Mouse (Mus musculus): Measurements from ENCODE around the gene Pin1rt1.

Pin1rt1 gene

DNA sequence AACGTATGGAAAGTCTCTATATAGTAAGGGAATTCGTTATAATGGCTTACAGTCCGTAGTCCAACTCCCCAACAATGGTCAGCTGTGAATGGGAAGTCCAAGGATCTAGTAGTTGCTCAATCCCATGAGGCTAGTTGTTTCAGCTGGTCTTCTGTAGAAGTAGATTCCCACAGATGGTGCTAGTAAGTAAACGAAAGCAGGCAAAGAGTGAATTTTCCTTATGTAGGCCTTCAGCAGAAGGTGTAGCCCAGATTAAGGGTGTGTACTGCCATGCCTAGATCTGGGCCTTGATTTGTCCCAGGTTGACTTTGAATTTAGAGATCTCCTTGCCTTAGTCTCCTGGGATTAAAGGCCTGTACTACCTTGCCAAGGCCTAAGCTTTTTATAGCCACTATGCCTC is at the start of gene Pin1rt1:
Gene Pin1rt1, minus strand, starts transcription at position 101 of the 400 bp plus-strand sequence.
- DNase-seq (ENCODE audit: low spot score), result no peak

GRCm38 (mm10) chr2:104764018-104764417 is 47.8 kb upstream of the Pin1rt1 start:
- DNase-seq (ENCODE audit: low spot score), result no peak

- DNase-seq (ENCODE audit: low spot score), result no peak
Measured at GRCm38 (mm10) chr2:104763134-104763703, 47.0 kb upstream of the Pin1rt1 start.

- DNase-seq (ENCODE audit: low spot score), result peak; percentile 23
Measured at GRCm38 (mm10) chr2:104750611-104751010, 34.4 kb upstream of the Pin1rt1 start.

DNA sequence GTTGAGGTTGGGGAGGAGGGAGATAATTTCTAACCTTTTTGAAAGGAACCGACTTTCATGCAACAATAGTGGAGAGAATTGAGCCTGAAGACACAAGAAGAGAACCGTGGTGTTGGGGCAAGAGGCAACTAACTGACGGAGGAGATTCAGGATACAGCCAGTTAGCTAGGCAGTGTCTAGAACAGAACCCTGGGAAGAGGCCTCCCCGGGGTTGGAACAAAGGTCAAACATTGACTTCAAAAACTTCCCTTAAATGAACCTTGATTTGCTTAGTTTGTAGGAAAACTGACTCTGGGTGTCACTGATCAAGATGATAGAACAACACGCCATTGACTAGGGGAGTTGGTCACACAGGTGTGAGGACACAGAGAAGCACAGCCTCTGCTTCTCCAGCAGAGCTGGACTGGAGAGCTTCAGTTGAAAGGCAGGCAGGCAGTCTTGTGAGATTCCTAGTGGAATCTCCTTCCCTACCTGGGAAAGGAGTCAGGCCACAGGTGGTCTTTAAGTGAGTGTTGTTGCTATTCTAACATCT is 32.5 kb upstream of the Pin1rt1 start:
- no peak for DNase-seq (ENCODE audit: low spot score)

- no peak for DNase-seq (ENCODE audit: low spot score)
Measured at GRCm38 (mm10) chr2:104746251-104746650, 30.1 kb upstream of the Pin1rt1 start.

DNA sequence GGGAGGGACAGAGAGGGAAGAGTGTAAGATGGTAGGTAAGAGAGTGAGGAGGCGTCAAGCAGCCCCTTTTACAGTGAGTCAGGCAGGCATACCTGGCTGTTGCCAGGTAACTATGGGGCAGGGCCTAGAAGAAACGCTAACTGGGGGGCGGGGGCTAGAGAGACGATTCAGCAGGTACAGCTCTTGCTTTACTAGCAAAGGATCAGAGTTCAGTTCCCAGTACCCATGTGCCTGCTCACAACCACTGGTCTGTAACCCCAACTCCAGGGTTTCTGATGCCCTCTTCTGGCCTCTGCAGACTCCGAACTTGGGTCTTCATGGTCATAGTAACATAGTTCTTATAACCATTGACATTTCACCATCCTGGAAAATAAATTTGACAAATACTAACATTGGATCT is 27.8 kb upstream of the Pin1rt1 start:
- no peak for DNase-seq (ENCODE audit: low spot score)

DNA sequence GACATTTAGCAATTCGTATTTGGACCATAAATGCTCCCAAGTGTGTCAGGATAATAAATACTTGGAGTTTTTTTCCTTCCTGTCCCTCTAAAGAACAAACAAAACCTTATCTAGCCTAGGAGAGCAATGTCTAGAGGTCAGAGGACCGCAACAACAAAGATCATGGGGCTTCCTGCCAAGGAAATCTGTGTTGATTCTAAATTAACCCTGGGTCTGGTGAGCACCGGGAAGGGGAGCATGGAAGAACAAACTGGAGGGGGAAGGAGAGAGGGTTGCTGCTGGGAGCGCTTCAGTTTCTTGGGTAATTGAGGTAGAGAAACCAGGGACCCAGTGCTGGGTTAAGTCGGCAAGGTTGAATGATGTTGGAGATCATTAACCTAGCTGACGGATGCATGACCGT is 27.0 kb upstream of the Pin1rt1 start:
- peak; percentile 18 for DNase-seq (ENCODE audit: low spot score)

DNA sequence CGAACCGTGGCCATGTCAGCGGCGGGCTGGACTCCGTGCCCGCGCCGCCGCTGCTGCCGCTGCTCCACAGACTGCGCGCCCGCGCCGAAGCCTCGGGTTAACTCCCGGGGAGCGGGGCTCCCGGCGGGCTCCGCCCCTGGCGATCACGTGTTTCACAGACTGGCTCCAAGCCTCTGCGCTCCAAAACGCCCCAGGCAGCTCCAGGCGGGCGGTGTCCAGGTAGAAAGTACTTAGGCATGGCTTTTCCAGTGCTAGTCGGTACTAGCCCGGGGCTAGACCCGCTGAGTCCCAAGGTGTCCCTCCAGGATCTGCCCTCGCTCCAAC is 26.5 kb upstream of the Pin1rt1 start, which contains the start of gene Depdc7:
Gene Depdc7, minus strand, starts transcription at position 138 of the 324 bp plus-strand sequence.
- peak; percentile 90 for DNase-seq (ENCODE audit: low spot score)

DNA sequence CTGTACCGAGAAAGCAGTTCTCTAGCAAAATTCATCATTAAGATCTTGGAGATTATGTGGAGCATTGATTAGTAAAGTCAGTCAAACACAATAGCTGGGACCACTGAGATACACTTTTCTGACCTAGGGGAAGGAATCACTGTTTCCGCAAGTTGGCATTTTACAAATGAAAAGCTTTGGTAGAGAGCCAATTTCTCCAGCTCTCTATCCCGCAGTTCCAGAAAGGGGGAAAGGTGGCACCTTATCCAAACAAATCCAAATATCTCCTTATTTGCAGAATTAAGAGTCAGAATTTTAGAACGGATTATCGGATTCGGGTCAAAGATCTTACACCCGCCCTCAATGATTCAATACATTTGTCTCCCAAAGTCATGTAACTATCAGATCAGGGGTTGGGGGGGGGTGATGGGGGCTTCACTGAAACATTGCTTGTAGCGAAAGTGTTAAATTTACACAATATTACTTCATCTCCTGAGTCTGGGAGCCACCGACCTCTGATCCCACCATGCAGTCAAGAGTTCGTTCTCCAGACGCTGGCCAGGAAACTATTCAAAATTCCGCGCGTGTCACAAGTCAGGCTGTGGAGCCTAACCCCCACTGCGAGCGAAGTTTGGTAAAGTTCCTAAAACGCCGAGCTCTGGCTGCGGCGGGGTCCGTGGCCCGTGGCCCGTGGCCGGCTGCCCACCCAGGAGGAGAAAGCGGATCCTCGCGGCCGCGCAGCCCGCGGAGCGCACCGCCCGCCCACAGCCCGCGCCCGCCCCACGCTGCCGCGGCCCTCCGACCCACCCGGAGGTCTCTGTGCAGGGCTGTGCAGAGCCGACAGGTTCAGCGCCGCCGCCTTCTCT is 25.9 kb upstream of the Pin1rt1 start:
- DNase-seq (ENCODE audit: low spot score), result no peak

GRCm38 (mm10) chr2:104741015-104741758 is 25.0 kb upstream of the Pin1rt1 start:
- DNase-seq (ENCODE audit: low spot score), result no peak

- no peak for DNase-seq (ENCODE audit: low spot score)
Measured at GRCm38 (mm10) chr2:104740248-104740949, 24.2 kb upstream of the Pin1rt1 start.

DNA sequence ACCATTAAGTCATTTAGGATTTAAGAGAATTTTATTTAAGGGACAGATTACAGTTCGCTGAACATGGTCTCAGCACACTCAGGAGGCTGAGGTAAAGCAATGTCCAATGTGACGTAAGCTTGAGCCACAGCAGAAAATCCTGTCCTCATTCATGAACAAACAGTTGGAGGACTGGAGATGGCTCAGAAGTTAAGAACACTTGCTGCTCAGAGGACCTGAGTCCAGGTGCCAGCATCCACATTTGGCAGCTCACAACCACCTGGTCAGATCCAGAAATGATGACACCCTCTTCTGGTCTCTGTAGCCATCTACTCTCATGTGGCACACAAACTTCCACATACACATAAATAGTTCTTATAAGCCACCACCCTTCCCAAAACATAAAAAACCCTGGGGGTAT is 23.5 kb upstream of the Pin1rt1 start:
- DNase-seq (ENCODE audit: low spot score), result no peak

DNA sequence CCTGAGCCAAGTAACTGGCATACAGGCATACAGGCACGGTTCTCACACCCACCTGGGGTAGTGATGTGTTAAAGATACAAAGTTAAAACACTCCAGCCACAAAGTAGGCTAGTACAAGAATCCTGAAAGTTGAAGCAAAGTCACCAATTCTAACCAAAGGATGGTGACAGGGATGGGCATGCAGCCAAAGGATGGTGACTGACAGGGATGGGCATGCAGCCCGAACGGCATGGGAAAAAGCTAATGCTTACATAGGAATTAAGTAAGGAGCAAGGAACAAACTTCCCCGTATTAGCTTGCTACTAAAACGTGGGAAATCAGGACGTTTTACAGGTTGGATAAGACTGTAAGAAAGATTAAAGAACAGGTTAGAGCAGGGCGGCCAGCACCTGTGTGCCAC is 20.1 kb upstream of the Pin1rt1 start:
- no peak for DNase-seq (ENCODE audit: low spot score)

DNA sequence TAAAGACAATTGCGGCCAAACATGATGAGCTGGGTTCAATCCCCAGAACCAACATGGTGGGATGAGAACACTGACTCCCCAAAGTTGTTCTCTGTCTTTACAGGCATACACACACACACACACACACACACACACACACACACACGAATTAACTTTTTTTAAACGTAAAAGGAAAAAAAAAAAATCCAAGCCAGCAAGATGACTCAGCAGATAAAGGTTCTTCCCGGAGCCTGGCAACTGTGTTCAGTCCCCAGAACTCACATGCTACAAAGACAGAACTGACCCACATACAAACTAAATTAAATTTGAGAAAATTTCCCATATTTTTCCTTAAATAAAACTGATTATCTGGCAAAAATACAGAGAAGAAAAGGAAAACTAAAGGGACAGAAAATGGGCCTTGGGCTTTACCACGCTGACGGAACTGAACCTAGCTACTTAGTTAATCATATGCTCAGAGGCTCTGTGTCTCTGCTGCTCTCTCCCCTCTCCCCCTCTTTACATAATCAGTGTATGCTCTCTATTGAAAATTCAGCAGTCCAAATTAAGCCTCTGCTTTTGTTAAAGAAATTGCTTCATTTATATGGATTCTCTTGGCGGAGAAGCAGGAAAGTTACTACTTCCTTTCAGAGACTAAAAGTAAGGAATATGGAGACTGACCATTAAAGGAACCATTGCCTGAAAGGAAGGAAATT is 16.5 kb upstream of the Pin1rt1 start:
- no peak for DNase-seq (ENCODE audit: low spot score)

- no peak for DNase-seq (ENCODE audit: low spot score)
Measured at GRCm38 (mm10) chr2:104732033-104732444, 15.9 kb upstream of the Pin1rt1 start.

- DNase-seq (ENCODE audit: low spot score), result no peak
Measured at GRCm38 (mm10) chr2:104727369-104727768, 11.2 kb upstream of the Pin1rt1 start.

DNA sequence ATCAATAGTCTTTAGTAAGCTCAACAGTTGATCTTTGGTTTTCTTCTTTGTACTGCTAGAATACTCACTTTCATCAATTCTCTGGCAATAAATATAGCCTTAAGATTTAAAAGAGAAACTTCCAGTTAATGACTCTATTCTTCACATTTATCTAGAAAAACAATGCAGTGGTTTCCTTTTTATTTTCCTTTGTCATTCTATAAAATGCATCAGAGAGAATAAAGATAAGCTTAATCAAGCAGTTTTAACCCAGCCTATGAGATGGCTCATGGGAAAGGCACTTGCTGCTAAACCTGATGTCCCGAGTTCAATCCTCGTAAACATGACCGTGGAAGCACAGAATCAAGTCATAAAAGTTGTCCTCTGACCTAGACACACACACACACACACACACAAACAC is 5.8 kb upstream of the Pin1rt1 start:
- no peak for DNase-seq (ENCODE audit: low spot score)

DNA sequence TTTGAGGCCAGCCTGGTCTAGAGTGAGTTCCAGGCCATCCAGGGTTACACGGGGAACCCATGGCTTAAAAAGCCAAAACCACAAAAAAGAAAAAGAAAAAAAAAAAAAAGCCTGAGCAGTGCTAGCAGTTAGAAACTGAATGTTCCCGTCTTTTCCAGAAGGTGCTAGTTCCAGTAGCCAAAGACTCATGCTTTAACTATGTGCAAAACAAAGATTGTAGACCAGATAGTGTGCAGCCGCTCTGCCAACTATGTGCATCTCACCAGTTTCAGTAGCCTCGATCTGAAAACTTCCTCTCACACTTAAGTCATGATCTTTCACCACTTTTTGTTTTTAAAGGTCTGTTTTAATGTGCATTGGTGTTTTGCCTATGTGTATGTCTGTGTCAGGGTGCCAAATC is 1.6 kb upstream of the Pin1rt1 start:
- DNase-seq (ENCODE audit: low spot score), result no peak

DNA sequence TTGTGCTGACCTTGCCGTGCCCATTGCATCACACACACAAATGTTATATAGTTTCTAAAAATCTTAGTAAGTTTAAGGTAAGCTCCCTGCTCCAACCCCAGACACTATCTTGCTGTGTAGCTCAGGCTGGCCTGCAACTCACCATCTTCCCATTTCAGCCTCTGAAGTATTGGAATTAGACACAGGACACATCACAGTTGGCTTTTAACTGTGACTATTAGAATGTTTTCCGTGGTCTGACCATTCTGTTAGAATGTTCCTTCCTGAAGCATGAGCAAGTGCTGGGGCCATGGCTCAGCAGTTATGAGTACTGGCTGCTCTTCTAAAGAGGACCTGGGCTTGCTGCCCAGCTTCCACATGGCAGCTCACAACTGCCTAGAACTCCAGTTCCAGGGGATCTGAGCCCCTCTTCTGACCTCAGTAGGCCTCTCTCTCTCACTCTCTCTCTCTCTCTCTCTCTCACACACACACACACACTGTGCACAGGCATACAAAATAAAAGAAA is 1.1 kb upstream of the Pin1rt1 start:
- no peak for DNase-seq (ENCODE audit: low spot score)

- DNase-seq (ENCODE audit: low spot score), result no peak
Measured at GRCm38 (mm10) chr2:104714254-104714691, 1.9 kb downstream of the Pin1rt1 start.
